Mouse (Mus musculus): ENCODE measurements at regions not wholly inside any gene's neighbourhood (a gene's known extent, or its start where the extent isn't known, plus 50 kb on each side); places are given as distances from the start of the nearest gene placed in this dataset.

GRCm38 (mm10) chr2:46678366-46678765 lies 1561.2 kb upstream of the Zeb2 start:
- in situ Hi-C loops (cut with MboI; ENCODE audit: unreplicated experiment in 2 of 2), result no loop called here

DNA sequence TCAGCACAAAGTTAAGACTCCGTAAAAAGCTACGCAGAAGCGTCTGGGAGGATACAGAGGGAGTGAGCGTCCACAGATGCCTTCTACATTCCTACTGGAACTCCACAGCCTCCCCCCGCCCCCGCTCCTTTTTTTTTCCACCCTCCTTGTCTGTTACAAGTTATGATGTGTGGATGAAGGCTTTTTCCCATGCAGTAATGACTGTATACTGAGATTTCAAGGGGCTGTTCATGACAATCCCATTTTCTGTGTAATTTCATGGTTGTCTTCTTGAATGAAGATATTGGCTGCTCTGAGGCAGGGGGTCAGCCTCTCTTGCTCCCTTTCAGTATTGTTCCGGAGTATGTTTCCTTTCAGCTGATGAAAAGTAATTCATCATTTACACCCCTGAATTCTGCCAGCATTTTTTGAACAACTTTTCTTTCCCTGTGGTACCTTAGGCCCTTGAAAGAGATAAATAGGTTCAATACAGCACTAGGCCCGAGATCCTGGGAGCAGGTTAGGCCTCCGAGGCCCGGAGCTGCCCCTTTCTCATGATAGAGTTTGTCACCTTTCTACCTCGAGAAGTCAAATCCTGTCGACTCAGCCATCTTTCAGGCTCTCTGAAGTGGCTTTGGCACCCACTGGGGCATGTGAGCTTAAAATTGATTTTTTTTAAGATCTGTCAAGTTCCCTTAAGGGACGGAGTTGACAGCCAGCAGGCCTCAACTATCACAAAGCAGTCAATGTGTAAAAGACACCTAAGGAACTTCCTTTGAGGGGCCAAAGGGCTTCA lies 1552.5 kb upstream of the Zeb2 start:
- in situ Hi-C loops (cut with MboI; ENCODE audit: unreplicated experiment in 2 of 2), result no loop called here

DNA sequence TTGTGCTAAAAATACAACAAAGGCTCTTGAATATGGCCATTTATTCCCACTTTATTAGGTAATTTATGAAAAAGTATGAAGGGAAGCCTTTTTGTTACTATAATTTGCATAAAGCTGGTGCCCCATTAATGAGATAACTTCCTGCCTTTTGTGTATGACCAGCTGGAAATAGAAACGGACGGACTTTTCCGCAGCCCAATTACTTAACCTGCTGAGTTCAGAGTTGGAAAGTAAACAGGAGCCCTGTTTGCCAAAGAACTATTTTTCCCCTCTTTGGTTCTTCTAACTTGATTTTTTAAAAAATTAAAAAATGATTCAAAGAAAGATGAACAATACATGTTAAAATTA lies 1549.8 kb upstream of the Zeb2 start:
- in situ Hi-C loops (cut with MboI; ENCODE audit: unreplicated experiment in 2 of 2), result no loop called here

DNA sequence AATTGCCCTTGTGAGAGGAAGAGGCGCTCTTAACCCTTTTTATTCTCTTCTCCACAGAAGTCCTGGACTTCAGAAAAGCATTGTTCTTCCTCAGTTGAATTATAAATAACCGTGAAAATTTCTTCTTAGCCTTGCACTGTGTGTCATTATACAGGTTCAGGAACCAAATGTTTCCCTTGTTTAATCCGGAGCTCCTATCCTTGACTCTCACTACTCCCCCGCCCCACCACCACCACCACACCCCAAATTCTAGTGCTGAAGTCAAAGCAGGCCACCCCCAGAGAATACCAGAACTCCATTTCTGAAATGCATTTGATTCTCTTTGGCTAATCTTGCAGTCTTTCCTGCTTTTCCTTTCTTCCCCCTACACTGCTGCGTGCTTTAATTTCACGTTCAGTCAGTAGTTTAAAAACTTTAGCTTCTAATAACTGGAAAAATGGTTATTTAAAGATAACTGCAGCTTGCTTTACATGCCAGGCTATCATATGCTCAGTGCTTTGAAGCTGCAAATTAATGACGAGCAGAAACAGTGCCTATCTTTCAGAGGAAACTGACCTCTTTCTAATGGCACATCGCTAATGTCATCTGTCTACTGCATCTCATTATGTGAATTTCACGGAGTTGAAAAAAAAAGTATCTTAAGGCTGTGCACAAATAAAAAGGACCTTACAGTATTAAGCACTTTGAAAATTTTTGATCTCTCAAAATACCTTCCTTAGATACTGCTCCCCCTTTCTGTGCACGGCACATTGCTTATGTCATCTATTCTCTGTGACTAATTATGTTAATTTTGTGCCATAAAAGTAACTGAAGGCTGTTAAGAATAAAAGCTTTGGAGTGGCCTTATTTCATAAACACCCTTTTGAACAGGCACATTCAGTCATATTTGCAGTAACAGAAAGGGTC lies 1549.1 kb upstream of the Zeb2 start:
- in situ Hi-C loops (cut with MboI; ENCODE audit: unreplicated experiment in 2 of 2), result no loop called here

DNA sequence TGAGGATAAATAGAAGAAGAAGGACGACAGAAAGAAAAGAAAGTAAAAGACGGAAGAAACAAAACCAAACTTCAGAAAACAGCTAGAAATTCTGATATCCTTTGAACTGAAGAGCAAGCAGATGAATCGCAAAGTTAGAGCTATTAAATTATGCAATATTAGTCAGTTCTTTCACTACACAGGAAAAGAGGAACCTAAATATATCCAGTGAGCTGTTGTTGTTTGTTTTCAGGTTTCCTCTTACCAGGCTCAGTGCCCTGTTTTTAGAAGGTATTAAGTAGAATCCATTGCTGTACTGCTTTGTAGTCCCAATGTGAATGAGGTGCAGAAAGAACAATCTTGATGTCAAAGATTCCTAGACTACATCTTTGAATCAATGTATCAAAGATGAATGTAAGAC lies 1544.7 kb upstream of the Zeb2 start:
- in situ Hi-C loops (cut with MboI; ENCODE audit: unreplicated experiment in 2 of 2), result no loop called here

DNA sequence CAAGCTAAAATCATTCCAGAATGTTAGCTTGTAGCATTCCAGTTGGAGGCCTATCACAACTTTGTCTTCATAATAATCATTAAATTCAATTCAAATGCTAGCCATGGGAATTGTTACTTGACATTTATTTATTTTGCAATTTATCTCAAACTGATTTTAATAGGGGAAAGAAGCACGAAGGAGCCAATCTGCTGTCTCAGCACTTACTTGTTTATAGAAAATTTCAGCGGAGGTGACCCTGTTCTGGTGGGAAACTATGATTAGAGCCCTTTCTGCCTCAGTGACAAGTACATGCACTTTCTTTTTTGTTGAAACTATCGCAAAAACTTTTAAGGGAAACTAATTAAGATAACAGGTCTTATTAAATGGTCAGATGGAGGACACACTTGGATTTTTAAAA lies 1543.4 kb upstream of the Zeb2 start:
- in situ Hi-C loops (cut with MboI; ENCODE audit: unreplicated experiment in 2 of 2), result no loop called here

DNA sequence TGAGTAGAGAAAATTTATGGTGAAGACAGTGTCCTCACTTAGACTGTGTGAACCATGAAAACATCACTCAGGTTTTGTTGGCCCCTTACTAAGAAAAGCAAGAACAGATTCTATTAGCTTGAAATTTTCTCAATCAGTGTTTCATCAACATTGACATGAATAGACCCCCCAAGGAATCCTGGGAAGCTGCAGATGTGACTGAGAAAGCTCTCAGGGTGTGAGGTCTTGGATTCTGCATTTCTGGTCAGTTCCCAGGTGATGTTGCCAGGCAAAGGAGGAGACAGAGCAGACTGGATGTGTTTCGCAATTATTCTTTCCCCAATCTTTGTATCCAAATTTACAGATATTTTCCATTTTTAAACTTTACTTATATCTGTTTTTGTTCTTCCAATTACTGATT lies 1538.1 kb upstream of the Zeb2 start:
- in situ Hi-C loops (cut with MboI; ENCODE audit: unreplicated experiment in 2 of 2), result no loop called here

DNA sequence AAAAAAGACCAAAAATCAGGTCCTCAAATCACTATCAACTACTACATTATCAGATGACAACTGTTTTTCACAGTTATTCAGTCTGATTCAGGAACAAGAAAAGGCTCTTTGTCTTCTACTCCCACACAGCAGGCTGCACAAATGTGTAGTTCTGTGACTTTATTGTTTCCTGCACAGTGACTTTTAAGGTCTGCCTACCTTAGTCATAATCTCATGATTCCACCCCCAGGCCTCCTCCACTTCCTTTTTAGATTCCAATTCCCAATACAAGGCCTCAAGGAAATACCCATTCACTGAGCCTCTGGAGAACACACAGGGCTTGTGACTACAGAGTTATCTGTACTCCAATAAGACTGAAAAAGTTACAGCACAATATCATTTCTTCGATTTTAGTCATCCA lies 1535.4 kb upstream of the Zeb2 start:
- in situ Hi-C loops (cut with MboI; ENCODE audit: unreplicated experiment in 2 of 2), result no loop called here

- in situ Hi-C loops (cut with MboI; ENCODE audit: unreplicated experiment in 2 of 2), result no loop called here
Observed at GRCm38 (mm10) chr2:46646366-46646765, 1529.2 kb upstream of the Zeb2 start.

- in situ Hi-C loops (cut with MboI; ENCODE audit: unreplicated experiment in 2 of 2), result no loop called here
Observed at GRCm38 (mm10) chr2:46609217-46609616, 1492.0 kb upstream of the Zeb2 start.

DNA sequence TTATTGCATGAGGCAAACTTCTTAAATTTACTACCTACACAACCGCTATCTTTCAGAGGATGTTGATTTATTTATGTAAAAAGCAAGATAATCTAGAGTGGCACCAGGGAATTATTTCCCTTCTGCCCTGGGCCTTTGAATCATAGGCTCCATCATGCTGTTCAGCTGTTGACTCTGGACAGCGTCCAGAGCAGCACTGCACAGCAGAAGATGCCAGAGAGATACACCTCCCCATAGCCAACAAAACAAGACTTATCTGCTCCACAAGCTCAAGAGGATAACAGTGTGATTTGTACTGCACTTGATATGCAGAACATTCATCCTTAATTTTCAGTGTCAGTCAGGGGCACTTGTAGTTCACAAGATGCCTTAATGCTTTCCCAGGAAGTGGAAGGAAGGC lies 1464.6 kb upstream of the Zeb2 start:
- in situ Hi-C loops (cut with MboI; ENCODE audit: unreplicated experiment in 2 of 2), result no loop called here

GRCm38 (mm10) chr2:46570416-46570815 lies 1453.2 kb upstream of the Zeb2 start:
- in situ Hi-C loops (cut with MboI; ENCODE audit: unreplicated experiment in 2 of 2), result no loop called here

DNA sequence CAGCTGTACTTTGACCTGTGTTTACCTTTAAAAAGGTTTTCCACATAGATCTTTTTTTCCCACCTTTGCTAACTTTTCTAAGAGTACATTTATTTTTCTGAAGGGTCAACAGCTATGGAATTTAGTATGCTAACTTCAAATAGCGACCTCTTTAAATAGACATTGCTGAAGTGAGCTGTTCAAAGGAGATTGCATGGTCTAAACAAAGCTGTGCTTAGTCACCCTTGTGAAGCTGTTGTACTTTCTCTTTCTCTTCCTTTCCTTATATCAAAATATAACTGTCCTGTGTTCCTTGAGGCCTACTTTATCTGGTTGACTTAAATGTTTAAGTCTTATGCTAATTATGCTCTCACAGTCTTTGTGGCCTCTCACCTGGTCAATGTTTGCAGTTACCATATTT lies 1416.2 kb upstream of the Zeb2 start:
- in situ Hi-C loops (cut with MboI; ENCODE audit: unreplicated experiment in 2 of 2), result loop anchor here in 1 of 2 experiments (25.0 kb wide), 1 partner anchor 1271 kb away; no protein-coding TSS in a partner anchor

DNA sequence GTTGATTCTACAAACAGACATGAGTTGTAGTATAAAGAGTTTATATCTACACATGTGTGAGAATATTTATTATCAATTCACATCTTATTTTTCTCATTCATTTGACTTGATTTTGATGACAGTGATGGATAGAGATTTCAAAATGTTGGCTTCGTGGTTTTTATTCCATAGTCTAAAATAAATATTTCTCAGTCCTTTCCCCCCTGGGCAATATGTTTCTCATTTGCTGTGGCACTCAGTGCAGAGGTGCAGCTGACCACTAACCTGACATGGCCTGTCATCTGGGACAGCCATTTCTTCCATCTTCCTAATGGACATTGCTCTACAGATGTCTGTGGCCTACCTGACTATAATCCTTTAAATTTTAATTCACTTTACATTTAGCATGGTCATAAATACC lies 1413.5 kb upstream of the Zeb2 start:
- in situ Hi-C loops (cut with MboI; ENCODE audit: unreplicated experiment in 2 of 2), result loop anchor here in 1 of 2 experiments (25.0 kb wide), 1 partner anchor 1268 kb away; no protein-coding TSS in a partner anchor

DNA sequence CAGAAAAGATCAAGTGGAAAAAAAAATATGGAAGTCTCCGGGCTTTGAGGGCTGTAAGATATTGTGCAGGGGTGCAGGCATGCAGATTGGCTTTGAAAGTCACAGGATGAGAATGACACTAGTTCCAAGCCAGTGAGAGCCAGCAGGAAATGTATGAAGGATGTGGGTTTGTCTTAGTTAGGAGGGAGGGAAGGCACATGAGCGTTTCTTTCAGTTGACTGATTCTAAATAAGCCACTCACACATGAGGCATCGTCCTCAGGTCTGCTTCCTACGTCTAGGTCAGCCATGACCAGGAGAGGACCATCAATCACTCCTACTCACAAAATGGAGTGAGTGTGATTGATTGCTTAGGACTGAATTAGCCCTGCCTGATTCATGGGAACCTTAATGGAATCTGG lies 1408.0 kb upstream of the Zeb2 start:
- in situ Hi-C loops (cut with MboI; ENCODE audit: unreplicated experiment in 2 of 2), result loop anchor here in 1 of 2 experiments (25.0 kb wide), 1 partner anchor 1263 kb away; no protein-coding TSS in a partner anchor

DNA sequence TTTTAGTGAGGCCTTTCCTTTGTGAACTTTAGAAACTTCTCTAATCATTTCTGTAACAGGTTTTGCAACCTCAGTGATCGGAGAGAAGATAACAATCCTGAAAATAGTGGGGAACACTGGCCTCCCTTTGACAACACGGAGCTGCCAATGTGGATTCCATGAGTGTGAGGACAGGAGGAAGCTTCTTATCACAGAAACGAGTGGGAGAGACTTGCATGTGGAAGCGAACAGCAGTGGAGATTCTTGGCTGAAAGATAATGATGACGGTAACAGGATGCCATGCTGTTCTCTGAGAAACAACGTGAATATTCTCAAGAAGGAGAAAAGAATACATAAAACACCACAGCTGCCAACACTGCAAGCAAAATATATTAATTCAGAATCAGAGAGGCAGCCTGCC lies 1407.4 kb upstream of the Zeb2 start:
- in situ Hi-C loops (cut with MboI; ENCODE audit: unreplicated experiment in 2 of 2), result loop anchor here in 1 of 2 experiments (25.0 kb wide), 1 partner anchor 1262 kb away; no protein-coding TSS in a partner anchor

DNA sequence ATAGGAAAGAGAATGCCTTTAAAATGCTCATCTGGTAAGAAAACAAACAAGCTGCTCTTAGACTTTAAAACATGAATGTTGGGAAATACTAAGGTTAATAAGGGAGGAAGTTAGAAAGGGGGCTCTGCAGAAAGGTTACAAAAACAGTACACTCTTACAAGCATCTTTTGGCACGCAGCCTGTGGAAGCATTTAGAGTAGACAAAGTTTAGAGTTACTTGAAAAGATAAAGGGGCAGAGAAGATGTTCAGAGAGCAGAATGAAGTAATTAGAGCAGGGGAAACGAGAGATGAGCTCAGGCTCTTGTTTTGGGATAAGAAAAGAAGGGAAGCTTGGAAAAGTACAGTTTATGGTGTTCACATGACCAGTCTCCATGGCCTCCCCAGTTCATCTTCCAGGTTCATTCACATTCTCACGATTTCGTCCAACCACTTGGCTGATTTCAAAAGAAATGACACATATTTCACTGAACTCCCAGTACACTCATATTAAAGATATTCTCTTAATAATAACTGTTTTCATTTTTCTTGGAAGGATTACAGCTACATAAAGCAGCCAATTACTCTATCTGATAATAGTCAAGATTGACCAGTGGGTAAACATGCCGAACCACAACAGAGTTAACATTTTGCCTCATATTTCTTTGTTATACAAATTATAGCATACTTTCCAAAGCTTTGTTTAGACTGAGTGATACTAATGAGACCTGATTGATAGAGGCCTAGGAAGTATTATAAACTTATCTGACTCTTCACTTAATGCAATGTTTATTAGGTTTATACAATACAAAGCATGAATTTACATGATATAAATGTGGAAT lies 1404.2 kb upstream of the Zeb2 start:
- in situ Hi-C loops (cut with MboI; ENCODE audit: unreplicated experiment in 2 of 2), result no loop called here

DNA sequence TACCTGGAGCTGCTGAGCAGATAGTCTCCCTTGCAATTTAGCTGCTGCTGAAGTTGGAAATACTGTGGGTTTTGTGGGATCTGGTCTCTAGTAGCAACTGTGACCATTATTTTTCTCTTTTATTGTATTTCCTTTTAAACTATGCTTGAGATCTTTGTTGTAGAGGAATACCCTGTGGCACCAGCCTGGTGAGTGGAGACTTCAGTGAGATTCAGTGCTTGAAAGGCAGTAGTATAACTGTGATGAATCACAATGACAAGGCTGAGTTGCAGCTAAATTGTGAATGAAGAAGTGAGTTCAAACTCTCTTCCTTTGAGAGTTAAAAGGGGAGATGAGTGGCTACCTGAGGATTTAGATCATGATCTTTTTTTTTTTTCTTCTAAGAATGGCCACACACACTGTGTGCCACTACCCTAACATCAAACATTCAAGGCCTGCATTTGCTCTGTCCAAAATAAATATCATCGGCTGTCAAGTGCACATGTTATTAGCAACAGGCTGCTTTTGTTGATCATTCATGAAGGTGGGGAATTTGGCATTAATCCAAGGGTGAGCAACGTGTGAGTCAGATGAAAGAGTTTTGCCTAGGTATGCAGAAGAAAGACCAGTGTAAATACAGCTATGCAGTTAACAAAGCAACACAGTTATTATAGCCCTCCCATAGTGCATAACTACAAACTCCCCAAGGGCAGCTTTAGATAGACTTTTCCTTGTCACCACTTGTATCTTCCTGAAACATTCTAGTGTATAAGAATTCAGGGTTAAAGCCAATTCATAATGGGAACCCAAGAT lies 1395.2 kb upstream of the Zeb2 start:
- in situ Hi-C loops (cut with MboI; ENCODE audit: unreplicated experiment in 2 of 2), result no loop called here

DNA sequence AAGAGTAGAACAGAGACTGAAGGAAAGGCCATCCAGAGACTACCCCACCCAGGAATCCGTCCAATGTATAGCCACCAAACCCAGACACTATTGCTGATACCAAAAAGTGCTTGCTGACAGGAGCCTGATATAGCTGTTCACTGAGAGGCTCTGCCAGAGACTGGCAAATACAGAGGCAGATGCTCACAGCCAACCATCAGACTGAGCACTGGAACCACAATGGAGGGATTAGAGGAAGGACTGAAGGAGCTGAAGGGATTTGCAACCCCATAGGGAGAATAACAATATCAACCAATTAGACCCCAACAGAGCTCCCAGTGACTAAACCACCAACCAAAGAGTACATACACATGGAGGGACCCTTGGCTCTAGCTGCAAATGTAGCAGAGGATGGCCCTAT lies 1389.8 kb upstream of the Zeb2 start:
- in situ Hi-C loops (cut with MboI; ENCODE audit: unreplicated experiment in 2 of 2), result no loop called here

- in situ Hi-C loops (cut with MboI; ENCODE audit: unreplicated experiment in 2 of 2), result no loop called here
Observed at GRCm38 (mm10) chr2:46503074-46503473, 1385.9 kb upstream of the Zeb2 start.

All from v-Abl transformed pro-B cells (cell line).